Mouse (Mus musculus): ENCODE results near the gene Hsp90b1.

- TF ChIP-seq CTCF (IDR thresholded peaks at IDR 0.05; ENCODE audit: low read depth) (no peak), EP300 (IDR thresholded peaks at IDR 0.05; ENCODE audit: low read depth) (no peak)
These were observed 1.9 kb downstream of the Hsp90b1 start for GRCm38 (mm10) chr10:86703375-86703774.

Measured in liver, embryonic 14.5 days (tissue).